Mouse (Mus musculus) inflammation-experienced regulatory T-cells, adult 16 weeks (primary cell): Measurements from ENCODE around the gene Prdm12. TPM values are rescaled to one million over a fixed set of nuclear protein-coding genes. Genes with fewer than 3 reads are reported as not detected.

ENCODE experiments used
- polyA plus RNA-seq: library from polyadenylated mRNA; unstranded; fragments of 100-300 nt; shearing (Covaris generic); gene quantifications from one replicate; pipeline ENCODE4 v1.2.1, GENCODE M21; 2017

The Prdm12 gene
- not detected for polyA plus RNA-seq

GRCm38 (mm10) chr2:31639901-31640608, at the start of gene Prdm12:
Gene Prdm12, plus strand, starts transcription at chr2:31640037.

GRCm38 (mm10) chr2:31670551-31671035, 30.8 kb downstream of the Prdm12 start, which contains the start of gene Exosc2:
Gene Exosc2, plus strand, starts transcription at chr2:31670715.

GRCm38 (mm10) chr2:31688074-31688925, 48.5 kb downstream of the Prdm12 start, which contains the start of gene Abl1:
Gene Abl1, plus strand, starts transcription at chr2:31688376.

Other genes with a start within 250 kb of the Prdm12 start
- 122 TPM for gene Ass1, start 169.8 kb upstream of the Prdm12 start, polyA plus RNA-seq
- gene Fubp3, start 67.4 kb upstream of the Prdm12 start, polyA plus RNA-seq, result 44.9 TPM
- gene Exosc2, start 30.7 kb downstream of the Prdm12 start, polyA plus RNA-seq, result 43.1 TPM
- 25.0 TPM for gene Abl1, start 48.3 kb downstream of the Prdm12 start, polyA plus RNA-seq
- 0.23 TPM for gene Qrfp, start 170.5 kb downstream of the Prdm12 start, polyA plus RNA-seq
- 0.26 TPM for gene Fibcd1, start 206.0 kb downstream of the Prdm12 start, polyA plus RNA-seq
- not detected for gene Lamc3, start 247.3 kb downstream of the Prdm12 start, polyA plus RNA-seq